Mouse (Mus musculus) embryo, embryonic 11 days (tissue): Measurements from ENCODE around the gene Prpf18.
"Not testable (repeated sequence)": the region's sequence is repeated elsewhere in the genome, so short reads cannot be mapped to it uniquely, and the experiment has no call there.

ENCODE experiments used
- DNase-seq: peaks from one replicate; pipeline ENCODE4 v3.0.0-alpha.2; 2015

Gene Prpf18

GRCm38 (mm10) chr2:4614276-4614929 lies 37.5 kb downstream of the Prpf18 start:
- not testable (repeated sequence) for DNase-seq

DNA sequence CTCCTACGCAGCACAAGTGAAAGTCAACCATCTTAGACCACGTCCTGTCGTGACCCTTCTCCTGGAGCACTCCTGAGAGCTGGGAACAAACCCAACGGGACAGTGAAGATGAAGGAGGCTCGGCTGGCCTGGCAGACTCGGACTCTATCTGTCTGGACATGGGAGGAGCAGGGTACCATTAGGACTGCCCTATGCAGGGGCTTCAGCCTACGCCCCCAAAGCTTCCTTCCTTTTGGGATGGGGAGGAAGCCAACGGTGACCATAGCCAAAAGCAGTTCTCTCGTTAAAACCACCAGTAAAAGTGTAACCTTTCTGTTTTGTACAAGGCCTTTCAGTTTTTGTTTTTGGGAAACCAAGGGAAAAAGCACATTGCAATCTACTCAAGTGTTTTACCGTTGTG lies 40.2 kb downstream of the Prpf18 start:
- DNase-seq, result no peak

GRCm38 (mm10) chr2:4611295-4611694 lies 40.6 kb downstream of the Prpf18 start:
- no peak for DNase-seq

- DNase-seq, result no peak
Observed at GRCm38 (mm10) chr2:4609433-4609832, 42.5 kb downstream of the Prpf18 start.

GRCm38 (mm10) chr2:4608253-4608652 lies 43.7 kb downstream of the Prpf18 start:
- no peak for DNase-seq

DNA sequence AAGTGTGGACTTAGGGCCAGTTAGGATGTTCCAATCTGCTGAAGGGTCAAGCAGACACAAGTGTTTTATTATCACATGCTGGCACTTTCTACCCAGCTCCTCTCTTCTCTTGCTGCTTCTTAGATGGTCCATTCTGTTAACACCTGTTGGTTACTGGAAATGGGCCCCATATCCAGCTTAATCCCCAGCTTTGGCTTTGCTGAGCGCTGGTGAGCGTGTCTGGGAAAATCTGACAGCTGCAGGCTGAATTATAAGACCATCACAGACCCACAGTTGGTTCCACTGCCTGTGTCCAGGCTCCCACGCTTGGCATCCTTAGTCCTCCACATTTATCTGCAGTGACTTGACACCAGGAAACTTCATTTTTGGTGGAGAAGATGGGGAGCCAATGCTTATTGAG lies 45.4 kb downstream of the Prpf18 start:
- no peak for DNase-seq

DNA sequence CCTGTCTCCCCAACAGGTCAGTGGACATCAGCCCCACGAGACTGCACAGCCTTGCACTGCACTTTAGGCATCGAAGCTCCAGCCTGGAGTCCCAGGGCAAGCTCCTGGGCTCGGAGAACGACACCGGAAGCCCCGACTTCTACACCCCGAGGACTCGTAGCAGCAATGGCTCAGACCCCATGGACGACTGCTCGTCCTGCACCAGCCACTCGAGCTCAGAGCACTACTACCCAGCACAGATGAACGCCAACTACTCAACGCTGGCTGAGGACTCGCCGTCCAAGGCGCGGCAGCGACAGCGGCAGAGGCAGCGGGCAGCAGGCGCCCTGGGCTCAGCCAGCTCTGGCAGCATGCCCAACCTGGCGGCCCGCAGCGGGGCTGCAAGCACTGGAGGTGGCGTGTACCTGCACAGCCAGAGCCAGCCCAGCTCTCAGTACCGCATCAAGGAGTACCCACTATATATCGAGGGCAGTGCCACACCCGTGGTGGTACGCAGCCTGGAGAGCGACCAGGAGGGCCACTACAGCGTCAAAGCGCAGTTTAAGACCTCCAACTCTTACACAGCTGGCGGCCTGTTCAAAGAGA lies 48.5 kb downstream of the Prpf18 start:
- no peak for DNase-seq

DNA sequence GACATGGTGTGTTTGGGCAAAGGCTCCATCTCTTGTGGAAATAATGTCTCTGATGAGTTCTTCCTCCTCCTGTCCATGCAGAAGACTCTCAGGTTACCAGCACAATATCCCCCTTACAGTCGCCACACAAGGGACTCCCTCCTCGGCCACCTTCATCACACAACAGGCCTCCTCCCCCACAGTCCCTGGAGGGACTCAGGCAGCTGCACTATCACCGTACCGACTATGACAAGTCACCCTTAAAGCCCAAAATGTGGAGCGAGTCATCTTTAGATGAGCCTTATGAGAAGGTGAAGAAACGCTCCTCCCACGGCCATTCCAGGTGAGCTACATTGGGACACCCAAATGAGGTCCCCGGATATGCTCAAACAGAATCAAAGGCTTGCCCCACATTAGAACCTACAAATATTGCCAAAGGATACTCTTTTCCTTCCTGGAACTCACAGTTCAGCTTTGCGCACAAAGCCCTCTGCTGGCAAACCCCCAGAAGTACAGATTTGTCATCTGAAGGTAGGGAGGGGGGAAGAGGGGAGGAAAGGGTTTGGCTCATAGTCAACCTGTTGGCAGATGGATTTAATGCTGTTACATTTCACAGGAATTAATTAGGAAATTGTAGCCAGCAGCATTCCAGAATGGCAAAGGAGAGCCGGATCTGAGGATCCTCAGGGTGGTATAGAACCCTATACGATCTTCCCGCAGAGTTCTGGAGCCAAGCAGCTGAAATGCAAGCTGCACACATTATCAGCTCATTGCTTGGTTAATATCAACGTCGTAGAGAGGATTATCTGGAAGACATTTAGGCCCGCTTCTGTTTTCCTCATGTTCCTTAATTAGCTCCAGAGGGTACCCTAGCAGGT lies 50.7 kb downstream of the Prpf18 start:
- peak; percentile 70 for DNase-seq

- DNase-seq, result no peak
Observed at GRCm38 (mm10) chr2:4596992-4597391, 54.9 kb downstream of the Prpf18 start.

- no peak for DNase-seq
Observed at GRCm38 (mm10) chr2:4593878-4594387, 58.0 kb downstream of the Prpf18 start.

DNA sequence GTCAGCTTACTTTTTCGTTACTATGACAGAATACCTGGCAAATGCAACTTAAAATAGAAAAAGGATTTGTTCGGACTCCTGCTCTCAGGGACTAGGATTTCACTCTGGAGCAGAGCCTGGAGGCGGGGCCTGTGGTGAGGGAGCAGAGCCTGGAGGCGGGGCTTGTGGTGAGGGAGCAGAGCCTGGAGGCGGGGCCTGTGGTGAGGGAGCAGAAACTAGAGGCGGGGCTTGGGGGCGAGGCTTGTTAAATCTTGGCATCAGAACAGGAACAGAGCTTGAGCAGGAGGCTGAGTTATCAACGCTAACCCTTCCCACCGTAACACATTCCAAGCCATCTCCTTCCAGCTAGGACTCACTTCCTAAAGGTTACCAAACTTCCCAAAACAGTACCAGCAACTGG lies 58.5 kb downstream of the Prpf18 start:
- DNase-seq, result peak; percentile 74

DNA sequence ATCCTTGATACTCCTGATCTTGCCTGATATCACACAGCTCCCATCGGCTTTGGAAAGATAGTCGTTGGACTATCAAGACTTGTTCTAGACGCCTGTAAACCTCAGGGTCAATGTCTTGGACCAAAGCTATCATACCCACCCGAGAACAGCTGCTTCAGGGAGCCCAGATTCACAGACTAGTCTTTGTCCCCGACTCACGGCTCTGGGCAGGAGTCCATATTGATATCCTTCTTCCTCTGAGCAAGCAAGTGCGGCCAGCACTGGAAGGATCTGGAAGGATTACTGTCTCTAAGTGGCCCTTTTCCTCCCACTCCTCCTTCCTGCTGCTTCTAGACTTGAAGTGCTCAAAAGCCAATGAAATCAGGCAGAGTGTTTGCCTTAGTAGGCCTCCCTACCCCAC lies 59.2 kb downstream of the Prpf18 start:
- no peak for DNase-seq

- no peak for DNase-seq
Observed at GRCm38 (mm10) chr2:4591647-4592046, 60.3 kb downstream of the Prpf18 start.

DNA sequence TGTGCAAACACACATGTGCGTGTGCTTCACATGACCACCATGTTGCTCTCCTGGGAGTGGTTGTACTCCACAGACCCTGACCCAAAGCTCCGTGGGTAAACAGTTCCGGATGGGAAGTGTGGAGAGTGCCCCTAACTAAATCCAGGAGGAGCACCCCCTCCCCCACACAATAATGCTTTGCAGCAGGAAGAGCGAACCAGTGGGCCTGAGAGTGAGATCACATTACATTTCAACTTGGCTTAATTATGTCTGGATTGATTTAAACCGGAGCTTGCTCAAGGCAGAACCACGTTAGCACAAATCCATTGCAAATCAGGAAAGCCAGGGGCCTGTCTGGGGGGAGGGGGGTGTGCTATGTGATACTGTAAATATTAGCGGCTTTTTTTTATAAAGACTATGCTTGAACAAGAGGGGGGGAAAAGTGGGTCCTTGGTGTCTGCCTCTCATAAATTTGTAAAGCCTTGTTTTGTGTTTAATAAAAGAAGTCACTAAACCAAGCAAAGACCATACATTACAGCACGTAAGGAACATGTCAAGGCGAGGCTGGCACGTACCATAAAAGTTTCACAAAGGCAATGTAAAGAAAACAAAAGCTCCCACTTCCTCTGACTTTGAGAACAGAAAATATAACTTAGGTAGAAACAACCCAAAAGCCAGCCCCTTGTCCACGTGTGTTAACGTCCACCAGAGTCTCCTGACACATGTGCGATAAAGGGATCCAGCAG lies 64.1 kb downstream of the Prpf18 start:
- peak; percentile 88 for DNase-seq

GRCm38 (mm10) chr2:4586245-4586644 lies 65.7 kb downstream of the Prpf18 start:
- DNase-seq, result peak; percentile 35

DNA sequence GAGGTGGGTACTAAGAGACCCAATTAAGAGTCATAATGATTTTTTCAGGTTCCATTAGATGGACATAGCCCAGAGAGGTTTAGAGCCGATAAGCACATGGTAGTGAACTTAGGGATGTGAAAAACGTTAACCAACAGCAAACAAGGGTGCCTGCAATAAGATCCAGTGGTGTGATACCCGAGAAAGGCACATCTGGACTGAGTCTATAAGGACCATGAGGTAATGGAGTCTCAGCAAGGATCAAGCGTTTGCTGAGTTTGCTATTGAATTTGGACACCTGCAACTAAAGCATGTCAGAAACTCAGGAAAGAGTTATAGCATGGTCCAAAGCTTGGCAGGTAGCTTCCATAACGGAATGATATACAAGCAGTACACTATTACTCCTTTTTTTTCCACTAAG lies 67.7 kb downstream of the Prpf18 start:
- peak; percentile 31 for DNase-seq

DNA sequence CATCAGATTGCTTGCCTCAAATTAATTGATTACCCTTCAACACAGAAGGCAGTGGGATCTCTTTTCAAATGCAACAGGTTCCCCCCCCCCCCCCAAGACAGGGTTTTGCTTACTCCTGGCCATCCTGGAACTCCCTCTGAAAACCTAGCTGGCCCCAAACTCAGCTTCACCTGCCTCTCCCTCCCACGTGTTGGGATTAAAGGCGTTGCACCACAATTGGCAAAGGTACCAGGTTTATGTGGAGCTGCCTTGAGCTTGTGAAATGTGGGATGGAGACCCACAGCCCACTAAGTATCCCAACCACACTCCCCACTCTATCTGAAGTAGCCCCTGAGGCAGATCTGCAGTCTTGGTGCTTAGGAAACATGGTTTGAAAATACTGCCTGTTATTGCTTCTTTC lies 69.0 kb downstream of the Prpf18 start:
- no peak for DNase-seq

GRCm38 (mm10) chr2:4580666-4581065 lies 71.2 kb downstream of the Prpf18 start:
- no peak for DNase-seq

DNA sequence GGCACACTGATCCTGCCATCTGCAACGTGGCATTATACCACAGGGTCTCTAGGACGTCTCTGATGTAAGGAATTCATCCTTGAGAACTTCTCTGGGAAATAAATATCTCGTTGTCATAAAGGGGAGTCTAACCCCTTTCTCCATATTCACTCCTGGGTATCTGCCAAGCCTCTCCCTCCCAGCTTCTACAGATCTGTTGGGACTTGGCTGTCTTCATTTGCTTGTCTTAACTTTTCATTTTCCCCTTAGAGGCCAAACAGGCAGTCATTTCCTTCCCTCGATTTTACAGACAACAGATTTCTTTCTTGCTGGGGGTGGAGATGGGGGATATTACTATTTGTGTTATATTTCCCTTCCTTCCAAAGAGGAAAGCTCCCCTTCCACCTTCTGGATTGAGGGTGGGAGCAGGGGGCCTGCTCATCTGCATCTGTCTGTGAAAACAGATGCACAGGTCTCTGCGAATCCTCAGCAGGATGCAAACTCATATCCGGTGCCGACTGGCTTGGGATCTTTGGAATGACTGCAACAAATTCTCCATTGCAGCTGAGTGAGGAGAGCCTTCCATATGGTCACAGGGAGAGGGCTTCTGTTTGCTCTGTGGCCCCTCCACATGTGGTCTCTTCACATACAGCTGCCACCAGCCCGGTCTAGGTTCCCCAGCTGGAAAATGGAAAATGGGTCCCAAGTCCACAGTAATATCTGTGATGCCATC lies 72.4 kb downstream of the Prpf18 start:
- no peak for DNase-seq

DNA sequence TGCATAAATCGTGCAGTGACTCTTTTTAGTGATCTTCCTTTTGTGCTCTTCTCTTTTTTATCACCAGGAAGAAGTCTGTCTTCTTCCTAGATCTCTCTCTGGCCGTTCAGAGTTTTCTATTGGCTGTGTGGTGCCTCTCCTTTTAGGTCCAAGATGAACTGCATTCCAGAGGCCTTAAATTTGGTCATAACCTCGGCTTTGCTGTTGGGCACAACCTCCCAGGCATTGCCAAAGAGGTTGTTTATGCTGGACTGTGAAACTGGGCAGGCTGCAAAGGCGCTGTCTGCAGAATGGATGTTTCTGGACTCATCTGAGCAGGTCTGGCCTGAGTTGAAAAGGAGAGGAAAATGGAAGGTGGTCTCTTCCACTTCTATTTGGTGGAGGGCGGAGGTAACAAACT lies 73.6 kb downstream of the Prpf18 start:
- no peak for DNase-seq

- no peak for DNase-seq
Observed at GRCm38 (mm10) chr2:4575975-4576374, 75.9 kb downstream of the Prpf18 start.

DNA sequence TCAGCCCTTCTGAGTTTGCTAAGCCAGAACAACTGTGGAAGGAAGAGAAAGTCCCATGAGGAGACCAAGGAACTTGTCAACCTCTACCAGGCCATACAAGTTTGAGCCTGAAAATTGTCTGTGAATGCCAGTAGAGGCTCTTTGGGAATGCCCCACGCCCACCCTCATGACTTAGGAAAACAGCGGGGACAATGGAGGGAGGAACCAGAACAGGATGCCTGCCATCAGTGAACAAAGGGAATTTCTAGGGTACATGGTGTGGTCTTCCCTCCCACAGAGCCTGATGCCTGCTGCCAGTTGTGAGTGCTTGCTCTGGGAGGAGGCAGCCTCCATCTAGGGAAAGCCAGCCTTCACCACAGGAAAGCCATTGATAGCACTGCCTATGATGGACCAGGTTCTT lies 76.8 kb downstream of the Prpf18 start:
- no peak for DNase-seq

DNA sequence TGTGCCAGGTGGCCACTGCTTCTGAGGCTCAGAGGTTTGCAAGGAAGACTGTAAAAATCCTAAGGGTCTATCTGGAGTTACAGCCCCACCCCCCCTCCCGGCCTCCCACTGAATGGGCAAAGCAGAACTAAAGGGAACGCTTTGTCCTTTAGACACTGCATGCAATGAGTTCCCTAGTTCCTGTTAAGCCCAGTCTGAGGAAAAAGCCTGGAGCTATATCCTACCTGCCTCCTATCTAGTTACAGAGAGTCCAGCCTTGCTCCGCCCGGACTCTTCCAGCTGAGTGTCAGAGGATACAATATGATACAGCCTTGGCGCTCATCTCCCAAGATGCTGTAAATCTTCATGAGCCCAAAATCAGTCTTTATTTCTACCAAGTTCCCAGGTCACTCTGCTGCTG lies 77.7 kb downstream of the Prpf18 start:
- DNase-seq, result no peak
